Mouse (Mus musculus) midbrain, embryonic 13.5 days (tissue): Measurements from ENCODE around the gene Arhgap18. TPM values are rescaled to one million over a fixed set of nuclear protein-coding genes. Genes with fewer than 3 reads are reported as not detected.

ENCODE experiments used
- ATAC-seq: fragments of 200-750 bp; cut with Nextera tagmentation; 2 replicates; pipeline ENCODE4 v1.8.0; 2017; ENCODE audit warnings: mild to moderate bottlenecking, moderate TSS enrichment, moderate library complexity
- H3K27ac ChIP-seq: fragments of 300-500 bp; sonication (generic); 2 replicates; pipeline ENCODE4 v1.5.1; 2015; ENCODE audit warnings: inconsistent platforms, mild to moderate bottlenecking, moderate library complexity
- H3K27me3 ChIP-seq: fragments of 300-500 bp; sonication (generic); 2 replicates; pipeline ENCODE4 v1.6.1; 2015; ENCODE audit warnings: mild to moderate bottlenecking, inconsistent platforms
- H3K36me3 ChIP-seq: fragments of 300-500 bp; sonication (generic); 2 replicates; pipeline ENCODE4 v1.6.1; 2015; ENCODE audit warnings: mild to moderate bottlenecking, inconsistent platforms
- H3K4me1 ChIP-seq: fragments of 300-500 bp; sonication (generic); replicated peaks from 2 replicates; pipeline ENCODE4 v1.6.1; 2015; ENCODE audit warnings: inconsistent platforms
- H3K4me2 ChIP-seq: fragments of 300-500 bp; sonication (generic); replicated peaks from 2 replicates; pipeline ENCODE4 v1.6.1; 2015; ENCODE audit warnings: moderate library complexity, mild to moderate bottlenecking, inconsistent platforms
- H3K4me3 ChIP-seq: fragments of 300-500 bp; sonication (generic); replicated peaks from 2 replicates; pipeline ENCODE4 v1.5.1; 2015; ENCODE audit warnings: mild to moderate bottlenecking, inconsistent platforms
- H3K9ac ChIP-seq: fragments of 300-500 bp; sonication (generic); replicated peaks from 2 replicates; pipeline ENCODE4 v1.6.1; 2015; ENCODE audit warnings: mild to moderate bottlenecking, inconsistent platforms
- H3K9me3 ChIP-seq: fragments of 300-500 bp; sonication (generic); 2 replicates; pipeline ENCODE4 v1.6.1; 2016; ENCODE audit warnings: mild to moderate bottlenecking, inconsistent platforms
- WGBS: fragments of 180-500 bp; shearing (Covaris S2); methylation state at CpG from one replicate; pipeline ENCODE4 v1.1.7; 2015; 5-methylcytosine and 5-hydroxymethylcytosine counted together
- polyA plus RNA-seq: library from polyadenylated mRNA; unstranded; fragments of >200 nt; fragmentation: Nextera tagmentation; extraction: Ambion mirVana; gene quantifications from 2 replicates; pipeline ENCODE4 v1.2.1, GENCODE M21; 2015

Gene Arhgap18
- polyA plus RNA-seq = 17.3 and 20.5 TPM in 2 replicates

DNA sequence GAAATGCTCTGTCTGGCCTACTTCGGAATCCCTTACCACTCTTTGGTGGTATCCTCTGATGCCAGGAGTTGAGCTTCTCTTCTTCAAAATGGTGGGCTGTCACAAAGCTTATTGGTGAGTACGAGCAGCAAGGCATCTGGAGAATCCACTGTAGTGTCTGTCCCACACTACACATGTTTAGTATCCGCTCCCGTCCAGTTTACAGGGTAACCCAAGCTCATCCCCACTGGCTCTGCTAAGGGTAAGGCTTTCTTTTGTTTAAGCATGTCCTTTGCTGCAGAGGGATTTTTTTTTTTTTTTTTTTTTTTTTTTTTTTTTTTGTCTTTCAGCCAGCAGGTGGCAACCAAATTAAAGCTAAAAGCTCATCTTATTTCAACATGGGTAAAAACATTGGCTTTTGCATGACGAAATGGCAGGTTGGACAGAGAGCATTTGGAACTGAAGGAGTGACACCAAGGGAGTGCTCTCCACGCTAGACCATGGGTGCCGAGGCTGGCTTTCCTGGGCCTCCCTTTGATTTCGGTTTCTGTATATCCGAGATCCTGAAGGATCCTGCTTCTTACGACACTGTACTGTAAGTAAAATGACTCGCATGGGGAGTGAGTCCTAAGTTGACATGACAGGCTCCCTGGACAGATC lies at the start of gene Arhgap18:
Arhgap18 (plus strand) TSS at position 493 of the 639 bp plus-strand sequence.
- peaks cover 7% of the 10 kb centered on the region; the same call in 1 of the 2 replicates for H3K4me1 ChIP-seq
- WGBS = 67% methylated on average over 11 of the region's 11 CpGs
- peak; percentile 64 for ATAC-seq
- peak within 1 kb of the TSS; percentile 33; the same call in 1 of the 2 replicates for H3K4me2 ChIP-seq
- no peaks in the 10 kb centered on the region for H3K27me3 ChIP-seq
- H3K36me3 ChIP-seq = no peaks in the 10 kb centered on the region
- peak within 1 kb of the TSS; percentile 73 for H3K27ac ChIP-seq
- no peaks in the 10 kb centered on the region for H3K9me3 ChIP-seq
- 0 out of 2 replicates have a peak within 1 kb of the TSS, but pooled peaks have one; percentile 6 for H3K4me3 ChIP-seq
- 0 out of 2 replicates have a peak within 1 kb of the TSS, but pooled peaks have one; percentile 7 for H3K9ac ChIP-seq

DNA sequence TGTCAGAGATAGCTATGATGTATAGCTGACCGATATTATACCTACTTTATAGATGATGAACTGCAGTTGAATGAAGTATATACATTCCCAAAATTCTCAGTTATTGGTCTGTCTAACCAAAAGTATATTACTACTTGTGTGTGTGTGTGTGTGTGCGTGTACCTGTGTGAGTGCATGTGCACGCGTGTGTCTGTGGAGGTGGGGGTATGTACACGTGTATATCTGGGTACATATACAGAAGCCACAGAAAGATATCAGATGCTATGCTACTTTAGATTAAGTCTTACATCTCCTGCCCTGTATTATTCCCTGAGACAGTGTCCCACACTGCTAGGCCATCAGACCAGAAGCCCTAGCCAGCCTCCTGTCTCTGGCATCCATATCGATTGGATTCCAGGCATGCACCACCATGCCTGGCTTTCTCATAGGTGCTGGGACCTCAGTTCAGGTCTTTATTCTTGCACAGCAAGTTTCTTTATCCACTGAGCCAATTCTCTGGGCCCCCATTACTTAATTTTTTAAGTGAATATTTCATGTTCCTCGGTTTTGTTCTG lies 42.7 kb upstream of the Arhgap18 start:
- no peaks in the 10 kb centered on the region for H3K36me3 ChIP-seq
- H3K4me3 ChIP-seq = no peak overlapping the region
- no peaks in the 10 kb centered on the region for H3K27me3 ChIP-seq
- H3K9ac ChIP-seq = no peak overlapping the region
- H3K27ac ChIP-seq = no peak overlapping the region
- no peaks in the 10 kb centered on the region for H3K9me3 ChIP-seq
- WGBS = 95% methylated on average over 7 of the region's 7 CpGs
- H3K4me1 ChIP-seq = no peaks in the 10 kb centered on the region
- H3K4me2 ChIP-seq = no peak overlapping the region
- ATAC-seq = peak; percentile 41

DNA sequence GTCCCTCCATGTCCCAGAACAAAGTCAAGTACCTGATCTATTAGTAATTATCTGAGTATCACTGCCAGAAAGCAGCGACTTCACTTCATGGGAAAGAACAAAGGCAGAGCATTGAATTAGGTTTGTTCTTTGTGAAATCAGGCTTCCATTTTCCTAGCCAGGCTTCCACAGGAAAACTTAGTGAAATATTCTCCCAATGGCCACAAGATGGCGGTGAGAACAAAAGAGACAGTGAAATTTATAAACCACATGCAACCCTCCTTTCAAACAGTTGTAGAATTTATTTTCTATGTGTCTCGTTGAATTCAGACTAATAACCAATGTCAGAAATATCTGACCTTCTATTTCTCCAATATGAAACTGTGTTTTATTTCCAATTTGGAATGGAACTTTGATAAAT lies 42.2 kb upstream of the Arhgap18 start:
- no peak overlapping the region for H3K4me3 ChIP-seq
- no peaks in the 10 kb centered on the region for H3K4me1 ChIP-seq
- no peaks in the 10 kb centered on the region for H3K36me3 ChIP-seq
- no peak overlapping the region for H3K27ac ChIP-seq
- 0 out of 2 replicates have a peak, but pooled peaks have one; percentile 27 for ATAC-seq
- no peak overlapping the region for H3K9ac ChIP-seq
- H3K4me2 ChIP-seq = no peak overlapping the region
- H3K9me3 ChIP-seq = no peaks in the 10 kb centered on the region
- 3% methylated on average over 3 of the region's 3 CpGs for WGBS
- H3K27me3 ChIP-seq = no peaks in the 10 kb centered on the region

DNA sequence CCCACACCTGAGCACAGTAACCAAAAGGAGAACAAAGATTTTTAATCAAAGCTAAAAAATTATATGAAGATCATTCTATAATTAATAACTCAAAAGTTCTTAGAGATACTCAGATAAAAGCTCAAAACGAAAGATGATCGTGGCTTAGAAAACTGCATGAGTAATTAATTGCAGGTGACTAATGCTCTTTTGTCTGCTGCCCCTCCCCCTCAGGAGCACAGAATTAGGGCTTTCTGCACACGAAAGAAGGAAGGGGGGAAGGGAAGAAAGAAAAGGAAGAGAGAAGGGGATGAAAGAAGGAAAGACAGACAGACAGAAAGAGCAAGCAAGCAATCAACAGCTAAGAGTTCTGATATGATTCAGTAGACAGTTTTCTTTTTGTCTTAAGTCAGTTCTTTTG lies 39.2 kb upstream of the Arhgap18 start:
- H3K9ac ChIP-seq = no peak overlapping the region
- no peaks in the 10 kb centered on the region for H3K36me3 ChIP-seq
- ATAC-seq = no peak
- WGBS = 49% methylated on average over 3 of the region's 3 CpGs
- H3K4me3 ChIP-seq = no peak overlapping the region
- H3K9me3 ChIP-seq = no peaks in the 10 kb centered on the region
- no peak overlapping the region for H3K4me2 ChIP-seq
- H3K27ac ChIP-seq = no peak overlapping the region
- H3K27me3 ChIP-seq = no peaks in the 10 kb centered on the region
- no peaks in the 10 kb centered on the region for H3K4me1 ChIP-seq

DNA sequence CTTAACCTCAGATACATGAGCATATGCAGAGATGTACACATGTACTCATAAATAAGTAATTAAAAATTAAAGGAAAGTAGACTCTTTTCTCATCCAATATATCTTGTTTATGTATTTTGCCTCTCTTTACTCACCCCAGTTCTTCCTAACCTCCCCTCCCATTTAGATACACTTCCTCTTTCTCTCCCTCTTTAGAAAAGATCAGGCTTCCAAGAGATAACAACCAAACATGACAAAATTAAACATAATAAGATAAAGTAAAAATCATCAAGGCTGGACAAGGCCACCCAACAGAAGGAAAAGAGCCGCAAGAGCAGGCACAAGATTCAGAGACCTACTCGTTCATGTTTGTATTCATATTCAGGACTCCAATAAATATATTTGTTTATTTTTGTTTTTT lies 28.5 kb upstream of the Arhgap18 start:
- Histone ChIP-seq H3K36me3 (no peaks in the 10 kb centered on the region), H3K9ac (no peak overlapping the region), H3K27ac (no peak overlapping the region), H3K27me3 (no peaks in the 10 kb centered on the region), H3K4me1 (no peaks in the 10 kb centered on the region), H3K4me2 (no peak overlapping the region), H3K4me3 (no peak overlapping the region), H3K9me3 (no peaks in the 10 kb centered on the region)
- WGBS = 95% methylated on average over 2 of the region's 2 CpGs
- ATAC-seq = no peak

DNA sequence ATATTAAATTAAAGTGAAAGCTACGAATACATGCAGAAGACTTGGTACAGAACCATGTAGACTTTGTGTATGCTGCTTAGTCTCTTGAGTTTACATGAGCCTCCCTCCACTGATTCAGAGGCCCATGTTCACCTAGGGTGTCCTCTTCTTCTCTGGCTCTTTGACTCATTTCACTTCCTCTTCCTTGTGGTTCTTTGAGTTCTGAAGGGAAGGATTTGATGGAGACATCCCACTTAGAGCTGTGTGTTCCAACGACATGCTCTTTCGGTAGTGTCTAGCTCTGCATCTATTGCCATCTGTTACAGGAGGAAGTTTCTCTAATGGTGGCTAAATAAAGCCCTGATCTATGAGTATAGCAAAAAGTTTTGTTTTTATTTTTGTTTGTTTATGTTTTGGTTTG lies 28.0 kb upstream of the Arhgap18 start:
- Histone ChIP-seq H3K9me3 (no peaks in the 10 kb centered on the region), H3K36me3 (no peaks in the 10 kb centered on the region), H3K27ac (no peak overlapping the region), H3K4me1 (no peaks in the 10 kb centered on the region), H3K27me3 (no peaks in the 10 kb centered on the region), H3K4me2 (no peak overlapping the region), H3K4me3 (no peak overlapping the region), H3K9ac (no peak overlapping the region)
- WGBS = 98% methylated on average over 3 of the region's 3 CpGs
- ATAC-seq = no peak

DNA sequence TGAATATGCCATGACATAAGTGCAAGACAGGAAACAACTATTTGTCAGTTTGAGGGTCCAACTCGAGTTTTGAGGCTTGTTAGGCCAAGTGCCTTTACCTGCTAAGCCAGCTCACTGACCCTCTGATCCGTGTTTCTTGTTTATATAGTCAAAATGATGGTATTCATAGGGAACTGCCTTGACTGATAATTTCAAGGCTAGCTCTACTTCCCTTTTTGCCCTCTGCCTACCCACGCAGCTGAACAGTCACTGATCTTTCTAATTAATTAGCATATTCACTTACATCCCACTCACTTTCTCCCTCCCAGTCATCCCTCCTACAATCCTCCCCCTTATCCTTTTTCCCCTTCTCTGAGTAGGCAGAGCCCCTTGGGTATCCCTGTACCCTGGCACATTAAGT lies 2.4 kb upstream of the Arhgap18 start:
- H3K4me3 ChIP-seq = no peak overlapping the region
- H3K27me3 ChIP-seq = no peaks in the 10 kb centered on the region
- H3K4me2 ChIP-seq = no peak overlapping the region
- no peak overlapping the region for H3K9ac ChIP-seq
- H3K36me3 ChIP-seq = no peaks in the 10 kb centered on the region
- H3K4me1 ChIP-seq = peaks cover 7% of the 10 kb centered on the region; the same call in 1 of the 2 replicates
- H3K27ac ChIP-seq = no peak overlapping the region
- 88% methylated on average over 3 of the region's 3 CpGs for WGBS
- no peak for ATAC-seq
- no peaks in the 10 kb centered on the region for H3K9me3 ChIP-seq

DNA sequence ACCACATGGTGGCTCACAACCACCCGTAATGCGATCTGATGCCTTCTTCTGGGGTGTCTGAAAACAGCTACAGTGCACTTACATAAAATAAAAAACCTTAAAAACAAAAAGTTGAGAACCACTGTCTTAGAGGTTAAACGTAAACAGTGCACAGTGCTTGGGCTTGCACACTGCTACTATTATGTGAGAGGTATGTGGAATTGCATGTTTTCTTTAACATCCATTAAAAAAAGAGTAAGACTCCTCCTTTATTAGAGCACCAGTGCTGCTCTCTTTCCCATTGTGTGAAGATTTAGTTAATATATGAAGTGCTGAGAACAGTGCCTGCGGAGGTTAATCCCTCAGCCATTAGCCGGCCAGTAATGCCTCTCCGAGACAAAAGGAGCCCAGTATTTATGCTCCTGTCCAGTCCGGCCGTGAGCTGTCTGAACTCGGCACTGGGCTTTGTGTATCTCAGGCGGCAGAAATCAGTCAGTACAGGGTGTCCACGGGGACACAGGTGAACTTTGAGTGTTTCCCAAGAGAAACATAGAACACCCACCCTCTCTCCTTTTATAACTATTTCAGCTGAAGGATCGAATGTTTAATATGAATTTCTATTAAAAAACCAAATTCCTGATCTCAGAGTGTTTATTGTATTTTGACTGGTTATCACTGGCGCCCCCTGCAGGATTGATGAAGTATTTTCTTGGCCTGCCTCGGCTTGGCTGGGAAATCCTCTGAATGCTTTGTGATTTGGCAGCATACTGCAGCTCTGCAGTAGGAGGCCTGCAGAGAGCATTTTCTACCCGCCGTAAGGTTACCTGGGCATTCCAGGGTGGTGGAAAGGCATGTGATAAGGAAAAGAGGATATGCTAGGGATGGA lies 925 bp upstream of the Arhgap18 start:
- WGBS = 37% methylated on average over 16 of the region's 16 CpGs
- Histone ChIP-seq H3K27me3 (no peaks in the 10 kb centered on the region), H3K9ac (0 out of 2 replicates have a peak overlapping the region, but pooled peaks have one; percentile 7), H3K4me2 (peak overlapping the region; percentile 33; the same call in 1 of the 2 replicates), H3K4me1 (peaks cover 7% of the 10 kb centered on the region; the same call in 1 of the 2 replicates), H3K27ac (peak overlapping the region; percentile 73), H3K9me3 (no peaks in the 10 kb centered on the region), H3K36me3 (no peaks in the 10 kb centered on the region), H3K4me3 (0 out of 2 replicates have a peak overlapping the region, but pooled peaks have one; percentile 6)
- ATAC-seq = peak; percentile 87

DNA sequence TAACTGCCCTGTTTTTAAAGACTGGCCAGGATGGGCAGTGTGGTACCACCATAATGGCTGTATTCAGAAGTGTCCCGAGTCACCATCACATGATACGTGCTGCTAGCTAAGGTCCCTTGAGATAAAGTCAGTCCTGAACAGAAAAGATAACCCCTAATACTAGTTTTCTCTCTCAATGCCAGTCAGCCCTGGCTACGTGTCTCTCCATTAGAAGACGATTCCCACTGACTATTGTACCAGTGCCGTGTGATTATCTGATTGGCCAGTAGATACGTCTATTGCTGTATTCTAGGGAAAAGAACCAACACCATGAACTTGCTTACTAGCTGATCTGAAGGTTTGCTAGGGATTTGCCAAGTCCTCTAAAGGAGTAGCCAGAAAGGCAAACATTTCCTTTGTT lies 785 bp downstream of the Arhgap18 start:
- Histone ChIP-seq H3K4me2 (no peak overlapping the region), H3K4me1 (peaks cover 9% of the 10 kb centered on the region; the same call in 1 of the 2 replicates), H3K9ac (no peak overlapping the region), H3K4me3 (no peak overlapping the region), H3K27me3 (no peaks in the 10 kb centered on the region), H3K27ac (no peak overlapping the region), H3K9me3 (no peaks in the 10 kb centered on the region), H3K36me3 (no peaks in the 10 kb centered on the region)
- ATAC-seq = no peak
- 92% methylated on average over 6 of the region's 6 CpGs for WGBS

DNA sequence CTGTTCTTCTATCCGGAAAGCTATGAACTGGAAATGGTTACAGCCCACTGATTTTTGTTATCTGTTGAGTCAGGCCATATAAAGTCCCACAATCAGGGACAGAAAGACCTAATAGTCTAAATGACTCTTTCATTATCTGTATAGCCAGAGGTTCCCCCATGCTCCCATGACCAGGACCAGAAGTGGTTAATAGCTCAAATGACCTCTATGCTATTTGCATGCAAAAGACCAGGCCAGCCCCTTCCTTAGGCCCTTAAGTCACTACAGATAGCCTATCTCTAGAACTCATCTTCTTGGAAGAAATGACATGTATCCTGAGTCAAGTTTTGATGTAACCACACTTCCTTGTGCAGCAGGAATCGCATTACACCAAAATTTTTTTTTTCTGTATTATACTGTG lies 4.0 kb downstream of the Arhgap18 start:
- no peak overlapping the region for H3K27ac ChIP-seq
- ATAC-seq = no peak
- H3K27me3 ChIP-seq = no peaks in the 10 kb centered on the region
- H3K4me2 ChIP-seq = no peak overlapping the region
- H3K4me3 ChIP-seq = no peak overlapping the region
- 92% methylated on average over 2 of the region's 2 CpGs for WGBS
- peaks cover 16% of the 10 kb centered on the region; the same call in 1 of the 2 replicates for H3K4me1 ChIP-seq
- H3K36me3 ChIP-seq = no peaks in the 10 kb centered on the region
- H3K9ac ChIP-seq = no peak overlapping the region
- no peaks in the 10 kb centered on the region for H3K9me3 ChIP-seq

DNA sequence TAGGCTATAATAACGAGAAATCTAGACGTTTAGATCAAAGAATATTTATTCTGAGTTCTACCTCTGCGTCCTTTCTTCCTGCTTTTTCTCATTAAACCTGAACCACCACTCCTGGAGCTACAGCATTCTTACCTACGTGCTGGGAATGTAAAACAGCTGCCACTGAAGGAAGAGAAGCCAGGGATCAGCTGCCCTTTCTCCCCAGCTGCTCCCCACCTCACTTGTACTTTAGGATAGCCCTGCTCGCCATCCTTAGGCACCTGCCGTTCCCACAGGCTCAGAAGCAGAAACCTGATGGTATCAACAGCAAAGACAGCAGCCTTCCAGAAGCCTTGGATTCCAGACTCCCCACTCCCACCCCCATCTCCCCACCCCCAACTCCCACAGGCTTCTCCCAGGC lies 6.2 kb downstream of the Arhgap18 start:
- peaks cover 10% of the 10 kb centered on the region; the same call in 1 of the 2 replicates for H3K4me1 ChIP-seq

DNA sequence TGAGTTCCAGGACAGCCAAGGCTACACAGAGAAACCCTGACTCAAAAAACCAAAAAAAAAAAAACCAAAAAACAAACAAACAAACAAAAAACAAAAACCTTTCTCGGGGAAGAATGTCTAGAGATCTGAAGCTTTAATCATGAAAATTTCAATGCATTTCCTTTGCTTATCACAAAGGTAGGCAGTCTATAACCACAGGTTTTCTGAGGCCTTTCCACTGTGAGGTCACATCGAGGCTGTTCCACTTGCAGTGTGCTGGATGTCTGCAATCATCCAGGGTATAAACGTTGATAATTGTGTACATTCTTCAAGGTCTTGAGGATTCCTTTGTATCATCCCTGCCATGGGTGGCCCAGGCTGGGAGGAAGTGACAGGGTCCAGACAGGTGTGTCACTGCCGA lies 7.9 kb downstream of the Arhgap18 start:
- no peak for ATAC-seq
- no peaks in the 10 kb centered on the region for H3K27me3 ChIP-seq
- H3K4me1 ChIP-seq = peaks cover 10% of the 10 kb centered on the region; the same call in 1 of the 2 replicates
- WGBS = 90% methylated on average over 4 of the region's 4 CpGs
- H3K4me3 ChIP-seq = no peak overlapping the region
- H3K36me3 ChIP-seq = no peaks in the 10 kb centered on the region
- H3K4me2 ChIP-seq = no peak overlapping the region
- H3K9ac ChIP-seq = no peak overlapping the region
- H3K9me3 ChIP-seq = no peaks in the 10 kb centered on the region
- H3K27ac ChIP-seq = no peak overlapping the region

More for the DNA sequence above, 6.2 kb downstream of the Arhgap18 start:
- H3K27me3 ChIP-seq = no peaks in the 10 kb centered on the region
- peak overlapping the region; percentile 56; the same call in 1 of the 2 replicates for H3K27ac ChIP-seq
- H3K4me3 ChIP-seq = no peak overlapping the region
- no peaks in the 10 kb centered on the region for H3K36me3 ChIP-seq
- H3K4me2 ChIP-seq = no peak overlapping the region
- no peak overlapping the region for H3K9ac ChIP-seq
- peak; percentile 69 for ATAC-seq
- no peaks in the 10 kb centered on the region for H3K9me3 ChIP-seq
- 39% methylated on average over 6 of the region's 6 CpGs for WGBS
